ENCODE assay signal across 17 mouse cellular contexts in genomic region chr16:35787568-35788189, GRCm38 (mm10). TPM values are rescaled to one million over a fixed set of nuclear protein-coding genes. Genes with fewer than 3 reads are reported as not detected.
DNase-seq lines count a peak whose midpoint lies in the region; ATAC-seq and TF ChIP-seq lines count a peak whose summit lies in the region.
"Had no signal": no experiment of that assay in that cellular context is flagged by ENCODE, and none has a peak within 500 bp of the region (broad histone marks: within the 10 kb centered on the region; RNA-seq: fewer than 3 reads in every experiment).

No protein-coding gene starts in this region.

- H3K4me2 ChIP-seq in forebrain, embryonic 12.5 days = no peak overlapping the region
- H3K4me2 ChIP-seq in heart, postnatal 0 days (ENCODE audit: low read depth, low read length) = no peak overlapping the region
- H3K4me2 ChIP-seq in midbrain, embryonic 13.5 days (replicated peaks) = no peak overlapping the region
- no peak overlapping the region for H3K4me2 ChIP-seq in neural tube, embryonic 13.5 days

- intact Hi-C loops in heart, postnatal 25 days (cut with DNase I) = no loop called here

- H3K36me3 ChIP-seq in forebrain, embryonic 12.5 days (replicated peaks) = peaks cover 6% of the 10 kb centered on the region
- peaks cover 40% of the 10 kb centered on the region for H3K36me3 ChIP-seq in forebrain, embryonic 10.5 days (replicated peaks)
- H3K36me3 ChIP-seq in heart, postnatal 0 days (replicated peaks; ENCODE audit: control insufficient read depth, insufficient read depth, low read length) = 0 out of 2 replicates have a peak, but pooled peaks cover 4% of the 10 kb centered on the region
- peaks cover 15% of the 10 kb centered on the region for H3K36me3 ChIP-seq in midbrain, embryonic 13.5 days
- peaks cover 35% of the 10 kb centered on the region for H3K36me3 ChIP-seq in midbrain, embryonic 10.5 days
- peaks cover 21% of the 10 kb centered on the region for H3K36me3 ChIP-seq in neural tube, embryonic 13.5 days

- TF ChIP-seq CTCF in heart, postnatal 0 days (IDR thresholded peaks at IDR 0.05; ENCODE audit: low read depth) = no peak

- H3K4me1 ChIP-seq in forebrain, embryonic 12.5 days = peaks cover 11% of the 10 kb centered on the region
- H3K4me1 ChIP-seq in forebrain, embryonic 10.5 days = peaks cover 10% of the 10 kb centered on the region
- peaks cover 14% of the 10 kb centered on the region for H3K4me1 ChIP-seq in heart, postnatal 0 days (ENCODE audit: control insufficient read depth, insufficient read depth)
- H3K4me1 ChIP-seq in midbrain, embryonic 13.5 days (replicated peaks) = peaks cover 10% of the 10 kb centered on the region
- peaks cover 14% of the 10 kb centered on the region for H3K4me1 ChIP-seq in midbrain, embryonic 10.5 days
- peaks cover 21% of the 10 kb centered on the region for H3K4me1 ChIP-seq in neural tube, embryonic 13.5 days (replicated peaks)

- DNase-seq in forebrain, embryonic 10.5 days (ENCODE audit: extremely low spot score, low spot score) = no peak
- DNase-seq in heart, postnatal 0 days (ENCODE audit: low spot score) = no peak
- no peak for DNase-seq in heart, postnatal 25 days (ENCODE audit: low spot score)
- DNase-seq in midbrain, embryonic 10.5 days (ENCODE audit: low spot score) = no peak
- no peak for DNase-seq in cerebellum, adult 9-11 months
- DNase-seq: cerebellum, adult 8-10 months; heart, adult 2 months; kidney, adult 18-20 months; kidney, postnatal 4 days; lung, adult 2 months; spleen, adult 18-20 months; thymus, postnatal 36 days had no signal

- no peaks in the 10 kb centered on the region for H3K27me3 ChIP-seq in forebrain, embryonic 12.5 days
- no peaks in the 10 kb centered on the region for H3K27me3 ChIP-seq in forebrain, embryonic 10.5 days (ENCODE audit: poor library complexity, severe bottlenecking)
- H3K27me3 ChIP-seq in heart, postnatal 0 days (ENCODE audit: control insufficient read depth, insufficient read depth, low read length) = no peaks in the 10 kb centered on the region
- H3K27me3 ChIP-seq in midbrain, embryonic 13.5 days = no peaks in the 10 kb centered on the region
- H3K27me3 ChIP-seq in midbrain, embryonic 10.5 days (ENCODE audit: low read depth, poor library complexity, severe bottlenecking) = no peaks in the 10 kb centered on the region
- no peaks in the 10 kb centered on the region for H3K27me3 ChIP-seq in neural tube, embryonic 13.5 days

- no peaks in the 10 kb centered on the region for H3K9me3 ChIP-seq in forebrain, embryonic 12.5 days
- no peaks in the 10 kb centered on the region for H3K9me3 ChIP-seq in forebrain, embryonic 10.5 days
- no peaks in the 10 kb centered on the region for H3K9me3 ChIP-seq in heart, postnatal 0 days (replicated peaks; ENCODE audit: control insufficient read depth, low read length)
- H3K9me3 ChIP-seq in midbrain, embryonic 13.5 days = no peaks in the 10 kb centered on the region
- H3K9me3 ChIP-seq in midbrain, embryonic 10.5 days (replicated peaks) = no peaks in the 10 kb centered on the region
- H3K9me3 ChIP-seq in neural tube, embryonic 13.5 days = no peaks in the 10 kb centered on the region

- H3K27ac ChIP-seq in forebrain, embryonic 12.5 days = no peak overlapping the region
- no peak overlapping the region for H3K27ac ChIP-seq in forebrain, embryonic 10.5 days
- peak overlapping the region; percentile 83; the same call in 1 of the 2 replicates for H3K27ac ChIP-seq in heart, postnatal 0 days (ENCODE audit: low read depth)
- no peak overlapping the region for H3K27ac ChIP-seq in midbrain, embryonic 13.5 days
- H3K27ac ChIP-seq in midbrain, embryonic 10.5 days (replicated peaks) = no peak overlapping the region
- H3K27ac ChIP-seq in neural tube, embryonic 13.5 days (replicated peaks) = peak overlapping the region; percentile 29; the same call in 1 of the 2 replicates
- H3K27ac ChIP-seq: macrophage; stomach, postnatal 0 days had no signal

- 52% methylated on average over 8 of the region's 8 CpGs for WGBS in forebrain, embryonic 12.5 days
- 85% methylated on average over 8 of the region's 8 CpGs for WGBS in forebrain, embryonic 10.5 days
- 79% methylated on average over 8 of the region's 8 CpGs for WGBS in heart, postnatal 0 days
- 49% methylated on average over 8 of the region's 8 CpGs for WGBS in midbrain, embryonic 13.5 days
- WGBS in midbrain, embryonic 10.5 days = 78% methylated on average over 8 of the region's 8 CpGs
- WGBS in neural tube, embryonic 13.5 days = 42% methylated on average over 8 of the region's 8 CpGs

- no peak overlapping the region for H3K4me3 ChIP-seq in forebrain, embryonic 12.5 days (replicated peaks)
- no peak overlapping the region for H3K4me3 ChIP-seq in forebrain, embryonic 10.5 days
- H3K4me3 ChIP-seq in heart, postnatal 0 days (ENCODE audit: low read depth, low read length) = no peak overlapping the region
- no peak overlapping the region for H3K4me3 ChIP-seq in midbrain, embryonic 13.5 days (replicated peaks)
- no peak overlapping the region for H3K4me3 ChIP-seq in midbrain, embryonic 10.5 days
- no peak overlapping the region for H3K4me3 ChIP-seq in neural tube, embryonic 13.5 days
- H3K4me3 ChIP-seq: heart, adult 2 months had no signal

- no peak for TF ChIP-seq EP300 in heart, postnatal 0 days (IDR thresholded peaks at IDR 0.05; ENCODE audit: low read depth)

- peak; percentile 61; the same call in 1 of the 2 replicates for ATAC-seq in forebrain, embryonic 12.5 days (ENCODE audit: low FRiP score)
- ATAC-seq in heart, postnatal 0 days (ENCODE audit: insufficient read depth, low read depth) = no peak
- peak; percentile 75 for ATAC-seq in midbrain, embryonic 13.5 days
- ATAC-seq in neural tube, embryonic 13.5 days (ENCODE audit: low read depth) = peak; percentile 89

- H3K9ac ChIP-seq in forebrain, embryonic 12.5 days = no peak overlapping the region
- H3K9ac ChIP-seq in heart, postnatal 0 days (replicated peaks; ENCODE audit: low read depth, low read length) = no peak overlapping the region
- H3K9ac ChIP-seq in midbrain, embryonic 13.5 days (replicated peaks) = no peak overlapping the region
- no peak overlapping the region for H3K9ac ChIP-seq in neural tube, embryonic 13.5 days

RNA-seq across cellular contexts. Expression of gene Hspbap1, which starts 17.5 kb away (rescaled TPM):
- 20.2 and 22.2 TPM in 2 replicates for polyA plus RNA-seq in forebrain, embryonic 12.5 days (2016; fragmentation: Nextera tagmentation; extraction: Ambion mirVana)
- 28.7 and 29.9 TPM in 2 replicates for polyA plus RNA-seq in forebrain, embryonic 10.5 days (2016; fragmentation: Nextera tagmentation; extraction: Ambion mirVana)
- total RNA-seq in heart, postnatal 0 days (2014; rRNA removed; ENCODE audit: low replicate concordance) = 1.0 and 5.5 TPM in 2 replicates
- 5.0 and 5.7 TPM in 2 replicates for polyA plus RNA-seq in heart, postnatal 0 days (2015; fragmentation: Nextera tagmentation; extraction: Ambion mirVana)
- 1 to 10 TPM; 3.0 to 3.1 TPM for total RNA-seq in heart, postnatal 25 days (2021)
- polyA plus RNA-seq in midbrain, embryonic 13.5 days (2015; fragmentation: Nextera tagmentation; extraction: Ambion mirVana) = 19.7 and 21.9 TPM in 2 replicates
- polyA plus RNA-seq in midbrain, embryonic 10.5 days (2016; fragmentation: Nextera tagmentation; extraction: Ambion mirVana) = 24.7 and 26.0 TPM in 2 replicates
- polyA plus RNA-seq in neural tube, embryonic 13.5 days (2015; fragmentation: Nextera tagmentation; extraction: Ambion mirVana) = 18.2 and 18.3 TPM in 2 replicates

RNA-seq across cellular contexts. Expression of gene Dirc2, which starts 18.5 kb away (rescaled TPM):
- polyA plus RNA-seq in forebrain, embryonic 12.5 days (2016; fragmentation: Nextera tagmentation; extraction: Ambion mirVana) = 22.7 and 23.3 TPM in 2 replicates
- 9.3 and 10.4 TPM in 2 replicates for polyA plus RNA-seq in forebrain, embryonic 10.5 days (2016; fragmentation: Nextera tagmentation; extraction: Ambion mirVana)
- total RNA-seq in heart, postnatal 0 days (2014; rRNA removed; ENCODE audit: low replicate concordance) = 38.3 and 39.8 TPM in 2 replicates
- 15.3 and 16.1 TPM in 2 replicates for polyA plus RNA-seq in heart, postnatal 0 days (2015; fragmentation: Nextera tagmentation; extraction: Ambion mirVana)
- total RNA-seq in heart, postnatal 25 days (2021) = 10 to 100 TPM; 54.2 to 63.4 TPM
- polyA plus RNA-seq in midbrain, embryonic 13.5 days (2015; fragmentation: Nextera tagmentation; extraction: Ambion mirVana) = 22.7 and 27.9 TPM in 2 replicates
- 12.5 and 14.1 TPM in 2 replicates for polyA plus RNA-seq in midbrain, embryonic 10.5 days (2016; fragmentation: Nextera tagmentation; extraction: Ambion mirVana)
- 30.6 and 33.7 TPM in 2 replicates for polyA plus RNA-seq in neural tube, embryonic 13.5 days (2015; fragmentation: Nextera tagmentation; extraction: Ambion mirVana)

Comparison
In these comparisons a context has a peak if more than half of its experiments do, and no peak if none do; other contexts are left out.
1. H3K27ac ChIP-seq: peak in heart, postnatal 0 days (single experiment) and neural tube, embryonic 13.5 days (single experiment); none in forebrain, embryonic 12.5 days (single experiment), forebrain, embryonic 10.5 days (single experiment), midbrain, embryonic 13.5 days (single experiment) and midbrain, embryonic 10.5 days (single experiment).